Mouse (Mus musculus): ENCODE measurements at regions not wholly inside any gene's neighbourhood (a gene's known extent, or its start where the extent isn't known, plus 50 kb on each side); places are given as distances from the start of the nearest gene placed in this dataset.

GRCm38 (mm10) chr10:72393279-72394041, 261.2 kb upstream of the Zwint start:
- Histone ChIP-seq H3K4me3 (ENCODE audit: low read depth, low read length) (no peak overlapping the region), H3K27me3 (ENCODE audit: control insufficient read depth, insufficient read depth, low read length) (no peaks in the 10 kb centered on the region), H3K27ac (replicated peaks) (no peak overlapping the region), H3K4me1 (replicated peaks; ENCODE audit: control insufficient read depth, insufficient read depth) (no peaks in the 10 kb centered on the region), H3K36me3 (ENCODE audit: control insufficient read depth, insufficient read depth, low read length) (no peaks in the 10 kb centered on the region), H3K9me3 (ENCODE audit: control insufficient read depth, low read length) (no peaks in the 10 kb centered on the region), H3K4me2 (replicated peaks; ENCODE audit: low read depth) (no peak overlapping the region), H3K9ac (ENCODE audit: low read length) (no peak overlapping the region)
- no peak for TF ChIP-seq EP300 (optimal IDR thresholded peaks at IDR 0.05)
- no peak for TF ChIP-seq CTCF (IDR thresholded peaks at IDR 0.05; ENCODE audit: low read depth)
- ATAC-seq (ENCODE audit: low FRiP score, low TSS enrichment): no peak
- DNase-seq (ENCODE audit: low spot score): no peak
- 84% methylated on average over 12 of the region's 12 CpGs for WGBS

GRCm38 (mm10) chr10:72394367-72394766, 260.3 kb upstream of the Zwint start:
- H3K36me3 ChIP-seq (ENCODE audit: control insufficient read depth, insufficient read depth, low read length): no peaks in the 10 kb centered on the region
- no peak overlapping the region for H3K4me2 ChIP-seq (replicated peaks; ENCODE audit: low read depth)
- H3K27ac ChIP-seq (replicated peaks): no peak overlapping the region
- WGBS: 96% methylated on average over 1 of the region's 1 CpGs
- ATAC-seq (ENCODE audit: low FRiP score, low TSS enrichment) (no peak), DNase-seq (ENCODE audit: low spot score) (no peak)
- no peak overlapping the region for H3K9ac ChIP-seq (ENCODE audit: low read length)
- no peak overlapping the region for H3K4me3 ChIP-seq (ENCODE audit: low read depth, low read length)
- no peaks in the 10 kb centered on the region for H3K9me3 ChIP-seq (ENCODE audit: control insufficient read depth, low read length)
- no peaks in the 10 kb centered on the region for H3K4me1 ChIP-seq (replicated peaks; ENCODE audit: control insufficient read depth, insufficient read depth)
- TF ChIP-seq EP300 (optimal IDR thresholded peaks at IDR 0.05) (no peak), CTCF (IDR thresholded peaks at IDR 0.05; ENCODE audit: low read depth) (peak; percentile 30; the same call in 1 of the 2 replicates)
- H3K27me3 ChIP-seq (ENCODE audit: control insufficient read depth, insufficient read depth, low read length): no peaks in the 10 kb centered on the region

- TF ChIP-seq EP300 (optimal IDR thresholded peaks at IDR 0.05) (no peak), CTCF (IDR thresholded peaks at IDR 0.05; ENCODE audit: low read depth) (no peak)
- Histone ChIP-seq H3K4me2 (replicated peaks; ENCODE audit: low read depth) (no peak overlapping the region), H3K4me3 (ENCODE audit: low read depth, low read length) (no peak overlapping the region), H3K9ac (ENCODE audit: low read length) (no peak overlapping the region), H3K27me3 (ENCODE audit: control insufficient read depth, insufficient read depth, low read length) (no peaks in the 10 kb centered on the region), H3K9me3 (ENCODE audit: control insufficient read depth, low read length) (no peaks in the 10 kb centered on the region), H3K4me1 (replicated peaks; ENCODE audit: control insufficient read depth, insufficient read depth) (no peaks in the 10 kb centered on the region), H3K36me3 (ENCODE audit: control insufficient read depth, insufficient read depth, low read length) (no peaks in the 10 kb centered on the region), H3K27ac (replicated peaks) (no peak overlapping the region)
- no peak for ATAC-seq (ENCODE audit: low FRiP score, low TSS enrichment)
- 76% methylated on average over 4 of the region's 4 CpGs for WGBS
- no peak for DNase-seq (ENCODE audit: low spot score)
Measured at GRCm38 (mm10) chr10:72403290-72403689, 251.4 kb upstream of the Zwint start.

- 60% methylated on average over 3 of the region's 3 CpGs for WGBS
- H3K9me3 ChIP-seq (ENCODE audit: control insufficient read depth, low read length): no peaks in the 10 kb centered on the region
- no peak overlapping the region for H3K9ac ChIP-seq (ENCODE audit: low read length)
- TF ChIP-seq EP300 (optimal IDR thresholded peaks at IDR 0.05) (no peak), CTCF (IDR thresholded peaks at IDR 0.05; ENCODE audit: low read depth) (no peak)
- no peaks in the 10 kb centered on the region for H3K27me3 ChIP-seq (ENCODE audit: control insufficient read depth, insufficient read depth, low read length)
- H3K27ac ChIP-seq (replicated peaks): no peak overlapping the region
- no peak overlapping the region for H3K4me3 ChIP-seq (ENCODE audit: low read depth, low read length)
- ATAC-seq (ENCODE audit: low FRiP score, low TSS enrichment) (no peak), DNase-seq (ENCODE audit: low spot score) (no peak)
- H3K36me3 ChIP-seq (ENCODE audit: control insufficient read depth, insufficient read depth, low read length): no peaks in the 10 kb centered on the region
- no peaks in the 10 kb centered on the region for H3K4me1 ChIP-seq (replicated peaks; ENCODE audit: control insufficient read depth, insufficient read depth)
- H3K4me2 ChIP-seq (replicated peaks; ENCODE audit: low read depth): no peak overlapping the region
Measured at GRCm38 (mm10) chr10:72410305-72410704, 244.3 kb upstream of the Zwint start.

GRCm38 (mm10) chr10:72411670-72412069, 243.0 kb upstream of the Zwint start:
- no peak for DNase-seq (ENCODE audit: low spot score)
- WGBS: 61% methylated on average over 6 of the region's 6 CpGs
- TF ChIP-seq CTCF (IDR thresholded peaks at IDR 0.05; ENCODE audit: low read depth) (no peak), EP300 (optimal IDR thresholded peaks at IDR 0.05) (no peak)
- Histone ChIP-seq H3K4me1 (replicated peaks; ENCODE audit: control insufficient read depth, insufficient read depth) (no peaks in the 10 kb centered on the region), H3K27me3 (ENCODE audit: control insufficient read depth, insufficient read depth, low read length) (no peaks in the 10 kb centered on the region), H3K36me3 (ENCODE audit: control insufficient read depth, insufficient read depth, low read length) (no peaks in the 10 kb centered on the region), H3K4me3 (ENCODE audit: low read depth, low read length) (no peak overlapping the region), H3K4me2 (replicated peaks; ENCODE audit: low read depth) (no peak overlapping the region), H3K27ac (replicated peaks) (no peak overlapping the region), H3K9ac (ENCODE audit: low read length) (no peak overlapping the region), H3K9me3 (ENCODE audit: control insufficient read depth, low read length) (no peaks in the 10 kb centered on the region)
- no peak for ATAC-seq (ENCODE audit: low FRiP score, low TSS enrichment)

GRCm38 (mm10) chr10:72454629-72455028, 200.0 kb upstream of the Zwint start:
- H3K4me1 ChIP-seq (replicated peaks; ENCODE audit: control insufficient read depth, insufficient read depth): no peaks in the 10 kb centered on the region
- H3K27ac ChIP-seq (replicated peaks): no peak overlapping the region
- ATAC-seq (ENCODE audit: low FRiP score, low TSS enrichment) (no peak), DNase-seq (ENCODE audit: low spot score) (no peak)
- H3K4me2 ChIP-seq (replicated peaks; ENCODE audit: low read depth): no peak overlapping the region
- H3K9ac ChIP-seq (ENCODE audit: low read length): no peak overlapping the region
- H3K4me3 ChIP-seq (ENCODE audit: low read depth, low read length): no peak overlapping the region
- 78% methylated on average over 4 of the region's 4 CpGs for WGBS
- TF ChIP-seq CTCF (IDR thresholded peaks at IDR 0.05; ENCODE audit: low read depth) (no peak), EP300 (optimal IDR thresholded peaks at IDR 0.05) (no peak)
- H3K36me3 ChIP-seq (ENCODE audit: control insufficient read depth, insufficient read depth, low read length): no peaks in the 10 kb centered on the region
- no peaks in the 10 kb centered on the region for H3K9me3 ChIP-seq (ENCODE audit: control insufficient read depth, low read length)
- no peaks in the 10 kb centered on the region for H3K27me3 ChIP-seq (ENCODE audit: control insufficient read depth, insufficient read depth, low read length)

Measured in stomach, postnatal 0 days (tissue).